Mouse (Mus musculus) brain, embryonic 18.5 days (tissue): Measurements from ENCODE around the gene Ndrg3.
A peak's percentile ranks its signal among the peaks of the same experiment; 100 is the strongest.
"Not testable (repeated sequence)": the region's sequence is repeated elsewhere in the genome, so short reads cannot be mapped to it uniquely, and the experiment has no call there.

Experiments used
- DNase-seq: peaks from one replicate; pipeline ENCODE4 v3.0.0-alpha.2; 2012; ENCODE audit warnings: low read depth, low spot score

Gene Ndrg3

DNA sequence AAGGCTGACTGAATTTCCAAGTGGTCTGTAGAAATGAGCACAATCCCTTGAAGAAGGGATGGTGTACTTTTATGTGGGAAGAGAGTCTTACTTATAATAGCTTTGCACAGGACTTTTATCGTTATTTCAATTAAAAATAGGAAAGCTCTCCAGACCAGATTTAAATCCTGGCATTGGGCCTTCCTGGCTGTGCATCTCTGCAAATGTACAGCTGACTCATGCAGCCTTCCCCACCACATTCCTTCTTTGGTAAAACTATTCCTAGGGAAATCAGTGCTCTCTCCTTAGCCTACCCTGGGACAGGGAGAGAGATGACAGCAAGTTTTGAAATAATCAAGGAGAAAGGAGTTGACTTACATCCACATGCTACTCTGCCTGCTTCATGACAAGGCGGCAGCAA lies 54.1 kb downstream of the Ndrg3 start:
- DNase-seq, result peak; percentile 24

DNA sequence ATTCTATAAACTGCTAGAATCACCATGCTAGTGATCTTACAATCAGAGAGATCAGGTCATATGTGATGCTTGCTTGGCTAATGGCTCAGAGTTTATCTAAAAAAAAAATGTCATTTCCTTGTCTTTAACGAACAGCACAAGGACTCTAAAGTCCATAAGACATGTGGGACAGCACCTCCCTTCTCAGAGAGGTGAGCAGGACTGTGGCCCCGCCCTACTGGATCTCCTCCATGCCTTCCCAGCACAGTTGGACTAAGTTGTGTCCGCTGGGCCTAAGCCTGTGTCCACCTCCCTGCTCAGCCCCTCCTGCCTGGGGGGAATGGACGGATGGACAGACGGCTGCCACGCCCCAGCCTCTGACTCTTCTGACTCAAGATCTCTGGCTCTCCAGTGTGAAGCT lies 56.9 kb downstream of the Ndrg3 start:
- no peak for DNase-seq

DNA sequence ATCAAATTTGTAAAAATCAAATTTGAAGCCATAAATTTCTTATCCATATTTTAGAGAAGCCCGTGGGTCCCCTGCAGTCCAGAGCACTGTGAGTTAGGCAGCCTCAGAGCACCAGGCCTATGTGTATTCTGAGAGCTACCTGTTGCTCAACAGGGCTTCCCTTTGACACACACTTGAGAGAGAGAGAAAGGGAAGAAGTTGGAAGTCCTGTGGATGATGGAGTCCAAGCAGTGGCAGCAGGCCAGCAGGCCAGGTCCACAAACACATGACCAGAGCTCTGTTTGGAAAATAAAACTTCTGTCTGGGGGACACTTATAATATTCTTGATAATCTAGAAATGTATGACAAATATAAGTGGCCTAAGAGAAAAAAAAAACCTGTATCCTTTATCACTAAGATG lies 58.4 kb downstream of the Ndrg3 start:
- no peak for DNase-seq

DNA sequence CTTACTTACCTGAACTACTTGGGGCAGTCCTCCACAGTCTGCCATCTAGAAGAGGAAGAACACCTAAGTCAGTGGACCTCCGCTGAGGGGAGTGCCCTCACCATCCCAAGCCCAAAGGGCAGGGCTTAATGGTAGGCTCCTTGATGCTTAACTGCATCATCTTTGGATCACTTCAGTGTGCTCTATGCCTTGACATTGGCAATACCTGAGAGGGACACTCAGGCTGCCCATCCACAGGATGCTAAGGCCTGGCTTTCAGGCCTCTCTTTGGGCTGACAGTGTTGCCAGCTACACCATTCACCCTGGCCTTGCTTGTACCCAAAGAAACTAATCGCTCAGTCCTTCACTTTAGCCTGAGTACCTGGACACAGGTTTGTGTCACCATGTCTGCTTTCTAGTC lies 60.4 kb downstream of the Ndrg3 start:
- DNase-seq, result no peak

DNA sequence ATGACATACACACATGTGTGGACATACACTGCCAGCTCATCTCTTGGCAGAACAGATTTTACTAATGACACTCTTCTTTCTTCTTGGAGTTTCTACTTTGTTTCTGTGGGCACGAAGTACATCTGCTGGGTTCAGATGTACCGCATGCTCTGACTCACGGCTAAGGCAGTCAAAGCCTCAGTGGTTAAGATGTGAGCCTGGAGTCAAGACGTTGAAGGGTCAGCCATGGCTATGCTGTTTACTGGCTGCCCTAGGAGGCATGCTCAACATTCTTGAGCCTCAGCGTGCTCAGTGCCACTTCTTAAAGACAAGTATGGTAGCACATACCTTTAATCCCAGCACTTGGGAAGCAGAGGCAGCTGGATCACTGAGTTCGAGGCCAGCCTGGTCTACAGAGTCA lies 61.3 kb downstream of the Ndrg3 start:
- no peak for DNase-seq

DNA sequence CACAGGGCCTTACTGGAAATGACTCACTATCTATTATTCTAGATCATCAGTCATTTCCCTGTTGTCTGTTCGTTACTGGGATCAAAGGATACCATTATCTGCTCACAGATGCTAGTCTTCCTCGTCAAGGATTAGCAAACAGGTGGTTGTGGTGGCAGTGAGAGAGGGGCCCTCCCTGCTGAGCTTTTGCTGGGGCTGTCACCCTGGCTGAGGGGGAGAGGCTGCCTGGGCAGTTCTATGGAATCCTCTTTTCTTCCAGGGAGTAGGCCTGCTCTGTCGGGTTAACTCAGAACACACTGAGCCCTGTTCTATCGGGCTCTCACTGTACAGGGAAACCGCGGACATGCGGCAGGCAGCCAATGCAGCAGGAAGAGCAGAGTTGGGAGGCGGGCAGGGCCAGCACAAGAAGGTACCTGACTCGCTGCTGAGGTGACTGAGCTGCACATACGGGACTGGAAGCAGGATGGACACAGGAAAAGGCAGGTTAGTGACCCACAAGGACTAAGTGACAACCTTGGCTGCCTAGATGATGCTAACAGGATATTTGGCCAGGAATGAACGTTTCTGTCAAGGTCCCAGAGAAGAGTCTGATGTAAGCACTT lies 62.2 kb downstream of the Ndrg3 start:
- no peak for DNase-seq

DNA sequence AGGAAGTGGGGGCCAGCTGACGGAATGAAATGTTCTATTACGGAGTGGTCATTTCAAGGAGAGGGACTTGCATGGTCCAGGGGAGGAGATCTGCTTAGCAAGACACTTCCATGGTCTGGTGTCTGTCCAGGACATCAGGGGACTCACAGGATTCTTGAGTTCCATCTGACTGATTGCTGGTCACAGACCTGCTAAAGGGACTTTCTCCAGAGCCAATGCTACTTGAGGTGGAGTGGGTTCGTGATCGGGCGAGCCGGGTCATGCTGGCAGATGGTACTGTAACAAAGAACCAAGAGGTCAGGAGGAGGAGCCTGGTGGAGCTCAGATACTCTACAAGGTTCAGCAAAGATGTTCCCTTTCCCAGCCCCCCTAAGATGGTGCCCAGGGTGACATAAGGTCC lies 63.2 kb downstream of the Ndrg3 start:
- DNase-seq, result no peak

DNA sequence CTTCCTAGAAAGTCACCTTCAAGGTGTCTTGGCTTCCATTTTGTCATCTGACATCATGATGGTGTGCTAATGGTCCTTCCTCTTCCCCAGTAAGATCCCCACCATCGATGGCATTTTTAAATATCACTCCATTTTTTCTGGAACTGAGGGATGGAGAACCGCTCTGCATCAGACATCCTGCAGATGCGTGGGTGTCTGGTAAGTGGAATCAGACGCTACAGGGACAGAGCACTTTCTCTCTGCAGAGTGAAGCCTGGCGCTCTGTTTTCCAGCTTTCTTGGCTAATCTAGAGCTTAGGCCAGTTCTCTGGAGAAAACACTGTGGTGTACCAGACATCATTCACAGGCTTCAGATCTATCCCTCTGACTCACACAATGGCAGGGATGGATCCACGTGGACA lies 64.2 kb downstream of the Ndrg3 start:
- no peak for DNase-seq

DNA sequence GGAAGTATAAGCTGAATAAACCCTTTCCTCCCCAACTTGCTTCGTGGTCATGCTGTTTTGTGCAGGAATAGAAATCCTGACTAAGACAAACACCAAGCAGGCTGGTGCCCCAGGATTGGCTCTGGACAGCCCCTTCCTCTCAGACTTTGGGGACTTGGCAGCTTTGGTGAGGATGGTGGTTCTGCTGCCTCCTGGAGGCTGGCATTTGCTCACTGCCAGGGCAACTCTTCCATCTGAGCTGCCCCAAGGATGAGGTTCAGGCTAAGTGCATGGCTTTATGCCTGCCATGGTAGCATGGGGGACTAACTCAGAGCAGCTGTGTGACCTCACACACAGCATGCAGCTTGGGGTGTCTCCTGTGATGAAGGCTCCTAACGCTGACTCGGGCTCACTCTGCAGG lies 66.2 kb downstream of the Ndrg3 start:
- DNase-seq, result not testable (repeated sequence)

DNA sequence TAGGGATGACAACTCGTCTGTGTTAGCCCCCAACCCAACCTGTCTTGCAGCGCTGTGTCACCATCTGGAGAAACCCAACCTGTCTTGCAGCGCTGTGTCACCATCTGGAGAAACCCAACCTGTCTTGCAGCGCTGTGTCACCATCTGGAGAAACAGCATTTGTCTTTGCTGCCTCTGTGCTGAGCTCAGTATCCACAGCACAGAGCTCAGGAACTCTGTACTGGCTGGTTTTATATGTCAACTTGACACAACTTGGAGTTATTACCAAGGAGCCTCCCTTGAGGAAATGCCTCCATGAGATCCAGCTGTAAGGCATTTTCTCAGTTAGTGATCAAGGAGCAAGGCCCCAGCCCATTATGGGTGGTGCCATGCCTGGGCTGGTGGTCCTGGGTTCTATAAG lies 66.8 kb downstream of the Ndrg3 start:
- DNase-seq, result not testable (repeated sequence)

DNA sequence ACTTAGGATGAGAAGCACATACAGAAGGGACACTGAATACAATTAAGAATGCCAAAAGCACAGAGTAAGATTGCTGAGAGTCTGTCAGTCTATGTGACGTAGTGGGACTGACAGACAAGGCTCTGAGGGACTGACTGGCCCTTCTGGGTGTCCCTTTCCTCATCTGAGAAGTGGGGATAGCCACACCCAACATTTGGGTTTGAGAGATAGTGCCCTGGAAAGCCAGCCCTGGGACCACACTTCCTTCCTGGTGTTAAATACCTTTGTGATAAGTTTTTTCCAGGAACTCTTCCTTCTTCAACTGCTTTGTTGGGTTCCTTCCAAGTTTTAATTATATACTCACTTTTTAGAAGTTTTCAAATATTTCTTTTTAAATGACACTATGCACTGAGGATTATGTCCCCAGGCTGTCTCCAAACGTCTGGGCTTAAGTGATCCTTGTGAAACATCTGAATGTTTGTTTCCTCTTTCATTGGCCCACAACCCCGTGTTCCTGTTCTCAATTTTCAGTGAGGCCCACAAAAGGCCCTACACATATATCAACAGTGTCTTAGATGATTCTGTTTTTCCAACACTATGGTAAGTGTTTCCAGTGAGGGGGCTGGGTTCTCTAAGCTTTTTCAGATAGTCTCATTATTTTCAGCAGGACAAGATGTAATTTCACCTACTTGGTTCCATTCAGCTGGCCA lies 67.5 kb downstream of the Ndrg3 start:
- no peak for DNase-seq

DNA sequence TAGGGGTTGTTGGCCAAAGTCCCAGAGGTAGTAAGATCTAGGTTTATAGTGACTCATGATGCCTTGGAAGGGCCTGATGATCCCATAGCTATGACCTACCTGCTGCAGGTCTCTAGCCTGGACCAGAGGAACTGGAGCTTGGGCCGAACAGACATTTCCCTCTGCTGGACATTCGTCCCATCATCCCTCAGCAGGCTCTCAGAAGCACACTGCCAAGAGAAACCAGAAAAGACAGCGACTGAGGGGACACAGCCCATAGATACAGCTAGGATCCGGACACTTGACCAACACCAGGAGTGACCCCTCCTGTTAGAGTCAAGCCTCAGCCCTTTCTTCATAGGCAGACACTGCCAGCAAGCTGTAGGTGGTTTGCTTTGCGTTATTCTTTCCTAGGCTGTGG lies 68.8 kb downstream of the Ndrg3 start:
- DNase-seq, result no peak

DNA sequence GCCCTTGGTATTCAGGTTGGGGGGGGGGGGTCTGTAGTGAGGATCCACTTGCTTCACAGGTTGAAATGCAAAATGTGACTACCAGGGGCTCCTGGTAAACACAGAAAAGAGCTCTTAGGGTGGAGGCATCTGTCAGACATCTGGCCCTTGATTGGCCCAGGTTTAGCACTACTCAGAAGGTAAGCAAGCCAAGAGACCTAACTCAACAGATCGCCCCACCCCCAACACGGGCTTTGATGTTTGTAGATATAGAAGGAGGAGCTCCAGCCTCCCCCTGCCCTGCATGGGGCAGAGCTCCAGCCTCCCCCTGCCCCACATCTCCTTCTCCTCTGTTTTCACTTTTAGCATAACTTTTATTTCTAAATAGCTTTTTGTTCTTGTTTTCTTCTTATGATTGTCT lies 72.1 kb downstream of the Ndrg3 start:
- no peak for DNase-seq

DNA sequence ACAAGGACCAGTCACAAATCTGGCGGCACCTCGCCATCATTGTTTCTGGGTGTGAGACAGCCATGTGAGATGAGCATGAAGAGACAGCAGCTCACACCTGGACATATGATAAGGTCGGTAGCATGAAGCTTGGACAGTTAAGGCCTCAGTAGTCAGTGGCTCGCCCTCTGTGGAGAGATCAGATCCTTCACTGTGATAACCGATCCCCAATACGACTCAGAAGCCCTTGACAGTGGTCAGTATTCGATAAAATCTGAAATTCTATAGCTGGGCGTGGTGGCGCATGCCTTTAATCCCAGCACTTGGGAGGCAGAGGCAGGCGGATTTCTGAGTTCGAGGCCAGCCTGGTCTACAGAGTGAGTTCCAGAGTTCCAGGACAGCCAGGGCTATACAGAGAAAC lies 72.7 kb downstream of the Ndrg3 start:
- not testable (repeated sequence) for DNase-seq

DNA sequence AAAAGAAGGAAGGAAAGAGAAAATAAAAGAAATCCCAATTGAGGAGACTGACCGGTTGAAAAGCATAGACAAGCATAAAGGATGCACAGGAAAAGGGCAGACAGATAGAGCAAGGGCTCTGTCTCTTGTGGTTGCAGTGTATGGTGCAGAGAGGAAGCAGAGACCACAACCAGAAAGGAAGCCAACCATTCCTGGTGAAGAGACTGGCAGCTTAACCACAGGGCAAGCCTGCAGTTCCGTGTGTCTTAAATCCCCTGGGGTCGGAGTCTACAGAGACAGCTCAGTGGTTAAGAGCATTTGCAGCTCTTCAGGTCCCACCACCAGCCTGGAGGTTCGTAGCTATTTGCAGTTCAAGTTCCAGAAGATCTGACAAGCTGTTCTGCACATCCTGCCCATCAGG lies 73.3 kb downstream of the Ndrg3 start:
- DNase-seq, result no peak

DNA sequence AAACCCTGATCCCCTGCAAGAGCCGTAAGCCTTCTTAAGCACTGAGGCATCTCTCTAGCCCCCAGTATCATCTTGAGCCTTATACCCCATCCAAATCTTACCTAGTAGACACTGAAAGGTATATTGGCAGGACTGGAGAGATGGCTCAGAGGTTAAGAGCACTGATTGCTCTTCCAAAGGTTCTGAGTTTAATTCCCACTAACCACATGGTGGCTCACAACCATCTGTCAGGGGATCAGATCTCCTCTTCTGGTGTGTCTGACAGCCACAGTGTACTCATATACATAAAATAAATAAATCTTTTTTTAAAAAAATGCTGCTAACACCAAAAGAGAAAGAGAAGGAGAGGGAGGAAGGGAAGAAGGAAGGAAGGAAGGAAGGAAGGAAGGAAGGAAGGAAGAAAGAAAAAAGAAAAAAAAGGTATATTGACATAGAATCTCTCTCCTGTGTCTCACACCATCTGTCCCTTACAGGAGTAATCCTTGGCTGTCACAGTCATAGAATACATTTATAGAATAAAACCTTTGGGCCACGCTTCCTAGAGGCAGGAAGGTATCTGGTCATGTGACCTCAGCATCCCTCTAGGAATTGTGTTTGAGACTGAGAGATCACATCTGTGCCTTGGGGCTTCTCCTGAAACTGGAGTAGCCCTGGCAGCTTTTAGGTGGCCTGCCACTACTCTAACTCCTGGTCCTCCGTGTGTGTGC lies 75.3 kb downstream of the Ndrg3 start:
- no peak for DNase-seq

DNA sequence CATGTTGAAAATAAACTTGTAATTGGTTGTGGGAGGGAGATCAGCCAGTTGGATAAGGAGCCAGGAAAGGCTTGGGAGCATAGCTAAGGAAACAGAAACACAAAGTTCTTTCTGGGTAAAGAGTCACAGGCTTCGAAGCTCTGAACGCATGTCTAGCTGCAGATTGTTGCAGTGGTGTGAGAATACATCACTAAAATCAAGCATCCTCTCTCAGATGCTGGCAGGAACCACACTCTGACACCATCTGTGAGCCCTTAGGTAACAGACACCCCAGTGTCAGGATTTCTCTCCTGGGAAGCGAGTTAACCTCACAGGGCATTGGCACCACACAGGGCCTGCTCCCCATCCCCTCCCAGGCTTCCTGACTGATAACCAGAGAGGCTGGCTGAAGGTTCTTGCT lies 76.3 kb downstream of the Ndrg3 start:
- no peak for DNase-seq

DNA sequence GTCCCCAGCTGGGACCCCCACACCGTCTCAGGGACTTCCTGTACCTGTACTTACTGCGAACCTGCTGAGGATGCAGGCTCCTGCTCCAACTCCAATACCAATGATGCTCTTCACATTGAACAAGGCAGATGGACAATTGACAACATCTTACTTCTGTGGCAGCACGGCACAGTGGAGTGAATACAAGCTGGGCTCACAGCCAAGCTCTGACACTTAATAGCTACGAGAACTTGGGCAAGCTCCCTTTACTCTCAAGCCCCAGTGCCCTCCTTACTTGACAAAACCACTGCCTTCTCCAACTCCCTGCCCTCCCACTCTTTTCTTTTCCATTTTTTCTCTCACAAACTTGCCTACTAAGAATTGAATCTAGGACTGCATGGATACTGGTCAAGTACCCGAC lies 78.7 kb downstream of the Ndrg3 start:
- no peak for DNase-seq

DNA sequence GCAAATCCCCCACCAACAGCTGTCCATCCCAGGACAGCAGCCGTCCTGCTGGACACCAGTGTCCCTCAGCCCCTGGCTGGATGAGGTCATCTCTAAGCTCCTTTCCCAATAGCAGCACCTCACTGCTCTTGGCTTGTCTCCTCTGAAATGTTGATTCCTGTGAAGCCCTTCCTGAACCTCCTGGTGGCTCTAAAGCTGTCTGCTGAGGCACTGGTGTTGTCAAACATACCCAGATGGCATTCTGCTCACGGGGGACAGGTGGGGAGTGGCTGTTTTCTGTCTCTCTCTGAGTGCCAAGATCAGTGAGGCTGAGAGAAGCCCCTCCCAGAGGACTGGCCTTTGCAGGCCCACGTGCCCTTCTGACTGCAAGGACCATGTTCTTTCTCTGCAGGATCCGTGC lies 85.9 kb downstream of the Ndrg3 start:
- DNase-seq, result not testable (repeated sequence)

DNA sequence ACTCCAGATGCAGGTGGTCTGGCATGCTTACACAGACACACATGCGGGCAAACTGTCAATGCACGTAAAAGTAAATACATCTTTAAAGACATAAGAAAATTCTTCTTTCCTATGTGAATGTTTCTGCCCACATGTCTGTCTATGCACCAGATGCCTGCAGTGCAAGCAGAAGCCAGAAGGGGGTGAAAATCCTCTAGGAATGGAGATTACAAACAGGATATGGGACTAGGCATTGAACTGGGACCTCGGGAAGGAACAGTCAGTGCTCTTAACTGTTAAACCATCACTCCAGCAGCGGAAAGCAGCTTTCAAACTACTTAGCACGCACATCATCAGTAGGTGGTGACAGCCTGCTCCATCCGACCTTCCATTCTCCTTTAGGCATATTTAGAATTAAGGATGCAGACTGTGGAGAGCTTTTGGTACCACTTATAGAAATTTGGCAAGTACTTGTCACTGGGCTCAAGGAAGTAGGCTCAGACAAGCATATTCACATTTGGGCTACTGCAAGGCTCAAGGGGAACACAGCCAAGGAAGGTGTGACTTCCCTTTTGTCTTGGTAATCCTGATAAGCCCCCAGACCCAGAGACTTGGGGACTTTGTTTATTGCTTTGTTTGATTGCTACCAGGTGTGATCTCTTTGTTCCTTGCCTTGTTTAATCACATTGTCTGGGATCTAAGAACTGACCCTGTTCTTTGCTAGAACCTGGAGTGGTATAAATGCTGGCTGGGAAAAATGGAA lies 86.7 kb downstream of the Ndrg3 start:
- DNase-seq, result no peak

DNA sequence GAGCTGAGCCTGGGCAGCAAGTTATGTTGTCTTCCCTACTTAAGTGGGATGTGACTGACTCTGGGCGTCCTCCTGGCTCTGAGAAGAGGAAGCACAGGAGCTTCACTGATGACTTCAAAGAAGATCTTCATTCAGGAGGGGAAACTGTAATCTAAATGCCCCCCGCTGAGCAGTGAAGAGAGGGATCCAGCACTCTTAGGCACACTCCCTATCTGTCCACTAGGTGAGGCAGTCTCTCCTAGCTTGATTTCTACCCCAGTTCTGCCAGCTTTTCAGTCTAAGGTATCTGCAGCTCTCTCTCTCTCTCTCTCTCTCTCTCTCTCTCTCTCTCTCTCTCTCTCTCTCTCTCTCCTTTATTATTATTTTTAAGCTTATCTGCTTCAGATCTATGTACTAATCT lies 88.5 kb downstream of the Ndrg3 start:
- no peak for DNase-seq

DNA sequence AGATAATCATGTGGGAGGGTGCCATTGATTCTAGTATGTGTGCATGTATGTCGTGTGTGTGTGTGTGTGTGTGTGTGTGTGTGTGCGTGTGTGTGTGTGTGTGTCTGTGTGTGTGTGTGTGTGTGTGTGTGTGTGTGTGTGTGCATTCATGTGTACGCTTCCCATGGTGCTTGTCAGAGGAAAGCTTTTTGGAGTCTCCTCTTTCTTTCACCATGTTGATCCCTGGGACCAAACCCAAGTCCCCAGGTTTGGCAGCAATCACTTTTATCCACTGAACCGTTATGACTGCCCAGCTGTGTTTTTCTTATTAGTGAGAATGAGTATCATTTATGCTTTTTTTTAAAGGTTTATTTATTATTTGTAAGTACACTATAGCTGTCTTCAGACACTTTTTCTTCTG lies 89.4 kb downstream of the Ndrg3 start:
- not testable (repeated sequence) for DNase-seq

DNA sequence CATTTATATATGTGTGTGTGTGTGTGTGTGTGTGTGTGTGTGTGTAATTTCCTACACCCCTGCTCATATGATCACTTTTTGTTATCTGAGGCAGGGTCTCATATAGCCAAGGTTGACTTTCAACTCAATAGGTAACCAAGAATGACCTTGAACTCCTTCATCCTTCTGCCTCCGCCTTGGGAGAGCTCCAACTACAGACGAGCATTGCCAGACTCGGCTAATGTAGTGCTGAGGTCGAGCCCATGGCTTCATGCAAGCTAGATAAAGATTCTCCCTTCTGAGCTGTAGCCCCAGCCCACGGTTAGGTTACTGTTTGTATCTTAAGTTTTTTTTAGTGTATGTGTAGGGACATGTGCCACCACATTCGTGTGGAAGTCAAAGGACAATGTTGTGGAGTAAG lies 90.0 kb downstream of the Ndrg3 start:
- no peak for DNase-seq
